8 mouse cellular contexts compared by ENCODE assay signal in genomic region chr19:45036867-45037266, GRCm38 (mm10). TPM values are rescaled to one million over a fixed set of nuclear protein-coding genes. Genes with fewer than 3 reads are reported as not detected.
DNase-seq lines count a peak whose midpoint lies in the region; ATAC-seq and TF ChIP-seq lines count a peak whose summit lies in the region.

No protein-coding gene starts in this region.

- no peak for DNase-seq in heart, postnatal 0 days (ENCODE audit: low spot score)
- no peak for DNase-seq in heart, adult 11 months
- peak; percentile 78 for DNase-seq in 416B (ENCODE audit: low read depth)
- peak; percentile 87 for DNase-seq in ZHBTc4 (ENCODE audit: low read depth, low spot score)
- peak; percentile 83 for DNase-seq in gastrocnemius, postnatal 10 days
- peak; percentile 49 for DNase-seq in lung, embryonic 14.5 days
- peak; percentile 62 for DNase-seq in thymus, postnatal 14 days
- DNase-seq in right cerebral cortex, adult 18-20 months, result no peak

- H3K27me3 ChIP-seq in heart, postnatal 0 days (ENCODE audit: control insufficient read depth, insufficient read depth, low read length), result peaks cover 31% of the 10 kb centered on the region
- H3K27me3 ChIP-seq in lung, embryonic 14.5 days (ENCODE audit: insufficient read depth, low read length), result peaks cover 19% of the 10 kb centered on the region

- no peak overlapping the region for H3K4me3 ChIP-seq in heart, postnatal 0 days (ENCODE audit: low read depth, low read length)
- no peak overlapping the region for H3K4me3 ChIP-seq in lung, embryonic 14.5 days (ENCODE audit: low read depth, low read length)

- TF ChIP-seq EP300 in heart, postnatal 0 days (IDR thresholded peaks at IDR 0.05; ENCODE audit: low read depth), result no peak

- H3K4me1 ChIP-seq in heart, postnatal 0 days (ENCODE audit: control insufficient read depth, insufficient read depth), result no peaks in the 10 kb centered on the region; the same call in 1 of the 2 replicates
- 0 out of 2 replicates have a peak, but pooled peaks cover 3% of the 10 kb centered on the region for H3K4me1 ChIP-seq in lung, embryonic 14.5 days (ENCODE audit: insufficient read depth)

- no peak overlapping the region for H3K4me2 ChIP-seq in heart, postnatal 0 days (ENCODE audit: low read depth, low read length)
- no peak overlapping the region for H3K4me2 ChIP-seq in lung, embryonic 14.5 days

- 34% methylated on average over 16 of the region's 16 CpGs for WGBS in heart, postnatal 0 days
- 26% methylated on average over 16 of the region's 16 CpGs for WGBS in lung, embryonic 14.5 days

- H3K27ac ChIP-seq in heart, postnatal 0 days (ENCODE audit: low read depth), result no peak overlapping the region
- no peak overlapping the region for H3K27ac ChIP-seq in lung, embryonic 14.5 days (ENCODE audit: low read depth)

- H3K9ac ChIP-seq in heart, postnatal 0 days (replicated peaks; ENCODE audit: low read depth, low read length), result no peak overlapping the region
- no peak overlapping the region for H3K9ac ChIP-seq in lung, embryonic 14.5 days

- TF ChIP-seq CTCF in heart, postnatal 0 days (IDR thresholded peaks at IDR 0.05; ENCODE audit: low read depth), result peak; percentile 45
- TF ChIP-seq CTCF in lung, embryonic 14.5 days (IDR thresholded peaks at IDR 0.05; ENCODE audit: low read depth), result peak; percentile 59

- no peak for ATAC-seq in heart, postnatal 0 days (ENCODE audit: insufficient read depth, low read depth)
- no peak; the same call in 1 of the 2 replicates for ATAC-seq in lung, embryonic 14.5 days (ENCODE audit: insufficient read depth)

- H3K9me3 ChIP-seq in heart, postnatal 0 days (replicated peaks; ENCODE audit: control insufficient read depth, low read length), result no peaks in the 10 kb centered on the region
- no peaks in the 10 kb centered on the region for H3K9me3 ChIP-seq in lung, embryonic 14.5 days (ENCODE audit: low read depth, low read length)

- no peaks in the 10 kb centered on the region for H3K36me3 ChIP-seq in heart, postnatal 0 days (replicated peaks; ENCODE audit: control insufficient read depth, insufficient read depth, low read length)
- no peaks in the 10 kb centered on the region for H3K36me3 ChIP-seq in lung, embryonic 14.5 days (ENCODE audit: insufficient read depth)

RNA-seq across cellular contexts. Expression of gene Pdzd7, which starts 8.7 kb away (rescaled TPM):
- 0.65 TPM in 1 of 2 replicates, not detected in the other for total RNA-seq in heart, postnatal 0 days (2014; rRNA removed; ENCODE audit: low replicate concordance)
- polyA plus RNA-seq in heart, postnatal 0 days (2015; fragmentation: Nextera tagmentation; extraction: Ambion mirVana), result 0.10 and 0.11 TPM in 2 replicates
- 10 to 100 TPM; 12.4 to 19.5 TPM for total RNA-seq in gastrocnemius, postnatal 10 days (2021)
- polyA plus RNA-seq in lung, embryonic 14.5 days (2014; fragmentation: Nextera tagmentation; extraction: Ambion mirVana), result 0.39 TPM in 2 replicates

RNA-seq across cellular contexts. Expression of gene Sfxn3, which starts 10.4 kb away (rescaled TPM):
- total RNA-seq in heart, postnatal 0 days (2014; rRNA removed; ENCODE audit: low replicate concordance), result 12.8 and 16.2 TPM in 2 replicates
- polyA plus RNA-seq in heart, postnatal 0 days (2015; fragmentation: Nextera tagmentation; extraction: Ambion mirVana), result 11.3 and 12.4 TPM in 2 replicates
- total RNA-seq in gastrocnemius, postnatal 10 days (2021), result 10 to 100 TPM; 24.1 to 24.2 TPM
- polyA plus RNA-seq in lung, embryonic 14.5 days (2014; fragmentation: Nextera tagmentation; extraction: Ambion mirVana), result 18.3 and 19.6 TPM in 2 replicates

RNA-seq across cellular contexts. Expression of gene Lzts2, which starts 22.7 kb away (rescaled TPM):
- total RNA-seq in heart, postnatal 0 days (2014; rRNA removed; ENCODE audit: low replicate concordance), result 76.5 and 127 TPM in 2 replicates
- polyA plus RNA-seq in heart, postnatal 0 days (2015; fragmentation: Nextera tagmentation; extraction: Ambion mirVana), result 29.7 TPM in 2 replicates
- total RNA-seq in gastrocnemius, postnatal 10 days (2021), result 10 to 100 TPM; 35.4 to 43.4 TPM
- polyA plus RNA-seq in lung, embryonic 14.5 days (2014; fragmentation: Nextera tagmentation; extraction: Ambion mirVana), result 68.5 and 75.4 TPM in 2 replicates

RNA-seq across cellular contexts. Expression of gene Mrpl43, which starts 30.6 kb away (rescaled TPM):
- 75.4 and 76.4 TPM in 2 replicates for total RNA-seq in heart, postnatal 0 days (2014; rRNA removed; ENCODE audit: low replicate concordance)
- 82.5 and 83.7 TPM in 2 replicates for polyA plus RNA-seq in heart, postnatal 0 days (2015; fragmentation: Nextera tagmentation; extraction: Ambion mirVana)
- 10 to 100 TPM; 32.4 to 33.7 TPM for total RNA-seq in gastrocnemius, postnatal 10 days (2021)
- 61.3 and 63.6 TPM in 2 replicates for polyA plus RNA-seq in lung, embryonic 14.5 days (2014; fragmentation: Nextera tagmentation; extraction: Ambion mirVana)

RNA-seq across cellular contexts. Expression of gene Twnk, which starts 31.4 kb away (rescaled TPM):
- 12.9 and 13.0 TPM in 2 replicates for total RNA-seq in heart, postnatal 0 days (2014; rRNA removed; ENCODE audit: low replicate concordance)
- 14.0 and 14.9 TPM in 2 replicates for polyA plus RNA-seq in heart, postnatal 0 days (2015; fragmentation: Nextera tagmentation; extraction: Ambion mirVana)
- 10 to 100 TPM; 13.8 to 14.7 TPM for total RNA-seq in gastrocnemius, postnatal 10 days (2021)
- 13.0 and 14.8 TPM in 2 replicates for polyA plus RNA-seq in lung, embryonic 14.5 days (2014; fragmentation: Nextera tagmentation; extraction: Ambion mirVana)

Comparison
In these comparisons a context has a peak if more than half of its experiments do, and no peak if none do; other contexts are left out.
1. DNase-seq: peak in 416B (single experiment), ZHBTc4 (single experiment), gastrocnemius, postnatal 10 days (single experiment), lung, embryonic 14.5 days (single experiment) and thymus, postnatal 14 days (single experiment); none in heart, postnatal 0 days (single experiment), heart, adult 11 months (single experiment) and right cerebral cortex, adult 18-20 months (single experiment).